Mouse (Mus musculus) olfactory bulb, adult 2 months (tissue): ENCODE results near the gene Tlx3.

Experiments
- CTCF ChIP-seq: fragments of 200-500 bp; IDR thresholded peaks from 2 replicates; pipeline ENCODE4 v1.5.1; 2012; ENCODE audit warnings: low read depth, mild to moderate bottlenecking, low read length, moderate library complexity; ENCODE audit not compliant: insufficient read depth
- POLR2A ChIP-seq: fragments of 200-500 bp; IDR thresholded peaks from 2 replicates; pipeline ENCODE4 v1.6.1; 2012; ENCODE audit warnings: mild to moderate bottlenecking, low read depth, low read length, moderate library complexity; ENCODE audit not compliant: insufficient read depth

- TF ChIP-seq POLR2A (no peak), CTCF (no peak)
Measured at GRCm38 (mm10) chr11:33232056-33232455, 28.7 kb upstream of the Tlx3 start.
